Mouse (Mus musculus) midbrain, embryonic 14.5 days (tissue): ENCODE data around the gene Abhd13. TPM values are rescaled to one million over a fixed set of nuclear protein-coding genes. Genes with fewer than 3 reads are reported as not detected.
A peak's percentile ranks its signal among the peaks of the same experiment; 100 is the strongest.

Source experiments
- ATAC-seq: fragments of 200-750 bp; cut with Nextera tagmentation; 2 replicates; pipeline ENCODE4 v1.8.0; 2017; ENCODE audit warnings: moderate number of reproducible peaks, moderate library complexity; ENCODE audit not compliant: low FRiP score, low TSS enrichment
- DNase-seq: peaks from one replicate; pipeline ENCODE4 v3.0.0-alpha.2; 2015
- H3K27ac ChIP-seq: fragments of 300-500 bp; sonication (generic); replicated peaks from 2 replicates; pipeline ENCODE4 v1.5.1; 2014; ENCODE audit warnings: mild to moderate bottlenecking, low read depth, low read length, moderate library complexity
- H3K27me3 ChIP-seq: fragments of 300-500 bp; sonication (generic); 2 replicates; pipeline ENCODE4 v1.6.1; 2014; ENCODE audit warnings: low read length, control low read depth, mixed read lengths; ENCODE audit not compliant: control insufficient read depth, insufficient read depth
- H3K36me3 ChIP-seq: fragments of 300-500 bp; sonication (generic); 2 replicates; pipeline ENCODE4 v1.6.1; 2014; ENCODE audit warnings: low read length, control low read depth; ENCODE audit not compliant: control insufficient read depth, insufficient read depth
- H3K4me1 ChIP-seq: fragments of 300-500 bp; sonication (generic); 2 replicates; pipeline ENCODE4 v1.6.1; 2014; ENCODE audit warnings: mild to moderate bottlenecking, antibody characterized with exemption, low read length, control low read depth; ENCODE audit not compliant: control insufficient read depth, insufficient read depth
- H3K4me2 ChIP-seq: fragments of 300-500 bp; sonication (generic); 2 replicates; pipeline ENCODE4 v1.6.1; 2014; ENCODE audit warnings: mild to moderate bottlenecking, low read length, moderate library complexity
- H3K4me3 ChIP-seq: fragments of 300-500 bp; sonication (generic); replicated peaks from 2 replicates; pipeline ENCODE4 v1.5.1; 2014; ENCODE audit warnings: low read depth, low read length
- H3K9ac ChIP-seq: fragments of 300-500 bp; sonication (generic); replicated peaks from 2 replicates; pipeline ENCODE4 v1.6.1; 2014; ENCODE audit warnings: mild to moderate bottlenecking, low read length, moderate library complexity
- H3K9me3 ChIP-seq: fragments of 300-500 bp; sonication (generic); 2 replicates; pipeline ENCODE4 v1.6.1; 2016; ENCODE audit warnings: low read length, control low read depth, mixed read lengths; ENCODE audit not compliant: control insufficient read depth
- WGBS: fragments of 180-500 bp; shearing (Covaris S2); extraction: QIAGEN DNeasy Blood & Tissue Kit; methylation state at CpG from one replicate; pipeline ENCODE4 v1.1.7; 2014; 5-methylcytosine and 5-hydroxymethylcytosine counted together
- polyA plus RNA-seq: library from polyadenylated mRNA; unstranded; fragments of >200 nt; fragmentation: Nextera tagmentation; extraction: Ambion mirVana; gene quantifications from 2 replicates; pipeline ENCODE4 v1.2.1, GENCODE M21; 2014

Gene Abhd13
- polyA plus RNA-seq, 1 experiment from 2014 or later, result 20.0 TPM

DNA sequence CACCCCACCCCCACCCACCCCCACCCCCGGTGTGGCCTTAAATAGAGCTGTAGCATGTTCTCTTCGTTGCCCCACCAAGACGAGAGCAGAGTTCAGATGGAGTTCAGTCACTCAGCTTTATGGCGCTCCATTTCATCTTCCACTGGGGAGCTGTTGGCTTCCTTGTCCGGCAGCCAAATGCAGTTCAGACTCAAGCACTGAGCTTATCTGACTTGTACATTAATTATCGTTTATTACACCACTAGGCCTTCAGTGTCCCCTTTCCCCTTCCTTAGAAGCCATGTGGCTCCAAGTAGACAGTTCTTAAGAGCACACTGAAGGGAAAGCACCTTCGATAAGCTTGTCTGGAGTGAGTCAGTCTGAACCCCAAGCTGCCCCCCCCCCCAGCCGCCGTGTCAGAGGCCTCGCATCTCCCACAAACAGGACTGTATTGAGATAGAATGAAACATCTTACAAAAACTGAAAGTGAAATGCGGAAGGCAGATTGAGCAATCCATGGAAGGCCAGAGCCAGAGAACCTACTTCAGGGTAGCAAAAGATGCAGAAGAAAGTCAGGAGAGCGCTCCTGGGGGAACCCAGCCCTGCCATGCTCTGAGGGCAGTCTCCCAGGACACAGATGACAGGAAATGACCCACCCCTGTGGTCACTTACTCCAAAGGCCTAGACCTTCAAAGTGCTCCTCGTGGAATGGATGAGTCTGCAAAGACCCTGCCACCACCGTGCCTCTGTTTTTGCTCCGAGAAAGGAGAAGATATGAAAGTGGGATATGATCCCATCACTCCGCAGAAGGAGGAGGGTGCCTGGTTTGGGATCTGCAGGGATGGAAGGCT, 28.9 kb downstream of the Abhd13 start, which contains the start of gene Tnfsf13b:
Gene Tnfsf13b (plus strand): TSS at position 312 of the 830 bp plus-strand sequence.
- WGBS, result 76% methylated on average over 16 of the region's 16 CpGs
- no peaks in the 10 kb centered on the region for H3K36me3 ChIP-seq
- peaks cover 12% of the 10 kb centered on the region; the same call in 1 of the 2 replicates for H3K4me1 ChIP-seq
- H3K4me2 ChIP-seq, result peak within 1 kb of the TSS; percentile 56
- H3K4me3 ChIP-seq, result peak within 1 kb of the TSS; percentile 38
- no peaks in the 10 kb centered on the region for H3K9me3 ChIP-seq
- H3K27ac ChIP-seq, result no peak within 1 kb of the TSS
- peak within 1 kb of the TSS; percentile 56 for H3K9ac ChIP-seq
- ATAC-seq, result no peak
- peaks cover 9% of the 10 kb centered on the region; the same call in 1 of the 2 replicates for H3K27me3 ChIP-seq
- no peak for DNase-seq

DNA sequence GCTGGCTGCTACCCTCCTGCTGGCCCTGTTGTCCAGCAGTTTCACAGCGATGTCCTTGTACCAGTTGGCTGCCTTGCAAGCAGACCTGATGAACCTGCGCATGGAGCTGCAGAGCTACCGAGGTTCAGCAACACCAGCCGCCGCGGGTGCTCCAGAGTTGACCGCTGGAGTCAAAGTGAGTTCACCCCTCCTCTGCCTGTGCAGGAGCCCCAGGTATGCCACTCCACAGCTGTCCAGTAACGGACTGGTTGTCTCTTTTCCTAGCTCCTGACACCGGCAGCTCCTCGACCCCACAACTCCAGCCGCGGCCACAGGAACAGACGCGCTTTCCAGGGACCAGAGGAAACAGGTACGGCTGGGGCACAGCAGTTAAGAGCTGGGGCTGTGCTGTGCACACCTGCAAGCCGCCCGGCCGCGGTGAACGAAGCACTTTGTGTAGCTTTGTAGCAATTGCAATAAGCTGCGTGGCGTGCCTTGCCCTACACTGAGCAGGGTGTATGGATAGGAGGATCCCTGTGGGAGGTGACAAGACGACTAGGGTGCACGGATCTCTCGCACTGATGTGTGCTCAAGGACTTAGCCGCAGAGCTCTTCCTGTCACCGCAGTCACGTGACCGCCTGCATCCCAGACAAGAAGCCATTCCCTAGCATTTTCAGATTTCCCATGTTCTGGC, 29.6 kb downstream of the Abhd13 start:
- H3K4me1 ChIP-seq, result peaks cover 12% of the 10 kb centered on the region; the same call in 1 of the 2 replicates
- 5% methylated on average over 29 of the region's 29 CpGs for WGBS

DNA sequence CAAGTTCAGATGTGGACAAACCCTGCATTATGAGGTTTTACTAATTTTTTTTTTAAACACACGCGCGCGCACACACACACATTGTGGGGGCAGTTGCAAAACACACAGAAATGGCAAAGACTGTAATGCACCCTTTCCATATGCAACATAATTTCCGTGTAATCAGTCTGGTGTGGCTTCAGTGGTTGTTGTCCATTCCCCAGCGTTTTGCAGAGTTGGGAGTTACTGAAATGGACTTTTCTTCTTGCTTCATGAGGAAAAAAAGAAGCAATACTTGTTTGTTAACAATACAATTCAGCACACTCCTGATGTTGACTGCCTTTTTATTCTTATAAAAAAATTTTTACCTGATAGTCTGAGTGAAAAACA, 30.1 kb downstream of the Abhd13 start:
- no peaks in the 10 kb centered on the region for H3K36me3 ChIP-seq
- H3K9ac ChIP-seq, result peak overlapping the region; percentile 56
- peak overlapping the region; percentile 38 for H3K4me3 ChIP-seq
- peaks cover 12% of the 10 kb centered on the region; the same call in 1 of the 2 replicates for H3K4me1 ChIP-seq
- DNase-seq, result no peak
- WGBS, result 33% methylated on average over 6 of the region's 6 CpGs
- peak overlapping the region; percentile 56 for H3K4me2 ChIP-seq
- no peak for ATAC-seq
- no peak overlapping the region for H3K27ac ChIP-seq
- peaks cover 9% of the 10 kb centered on the region; the same call in 1 of the 2 replicates for H3K27me3 ChIP-seq
- H3K9me3 ChIP-seq, result no peaks in the 10 kb centered on the region

More for the DNA sequence above, 29.6 kb downstream of the Abhd13 start:
- H3K9me3 ChIP-seq, result no peaks in the 10 kb centered on the region
- DNase-seq, result peak; percentile 79
- peak overlapping the region; percentile 38 for H3K4me3 ChIP-seq
- H3K27ac ChIP-seq, result no peak overlapping the region
- peak overlapping the region; percentile 56 for H3K9ac ChIP-seq
- H3K4me2 ChIP-seq, result peak overlapping the region; percentile 56
- ATAC-seq, result peak; percentile 57; the same call in 1 of the 2 replicates
- H3K36me3 ChIP-seq, result no peaks in the 10 kb centered on the region
- peaks cover 9% of the 10 kb centered on the region; the same call in 1 of the 2 replicates for H3K27me3 ChIP-seq

DNA sequence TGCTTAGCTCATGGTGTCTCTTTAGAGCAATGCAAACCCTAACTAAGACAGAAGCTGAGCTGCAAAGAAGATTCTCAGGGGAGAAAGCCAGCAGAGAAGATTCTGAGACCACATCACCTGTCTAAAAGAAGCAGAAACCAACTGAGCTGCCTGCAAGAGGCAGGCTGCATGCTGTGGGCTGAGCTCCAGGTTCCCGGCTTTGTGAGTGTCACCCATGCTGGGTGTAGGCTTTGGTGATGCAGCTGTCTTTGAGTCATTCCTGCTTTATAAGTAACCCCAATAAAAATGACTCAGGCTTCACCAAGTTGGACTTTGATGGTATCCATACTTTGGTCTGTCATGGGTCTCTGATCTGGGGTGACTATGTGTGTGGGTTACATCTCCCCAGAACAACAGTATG, 38.7 kb downstream of the Abhd13 start:
- Histone ChIP-seq H3K27ac (no peak overlapping the region), H3K36me3 (no peaks in the 10 kb centered on the region), H3K4me2 (no peak overlapping the region), H3K9me3 (no peaks in the 10 kb centered on the region), H3K4me1 (no peaks in the 10 kb centered on the region), H3K9ac (no peak overlapping the region), H3K4me3 (no peak overlapping the region), H3K27me3 (no peaks in the 10 kb centered on the region)
- ATAC-seq (no peak), DNase-seq (no peak)
- WGBS, result 76% methylated on average over 1 of the region's 1 CpGs

DNA sequence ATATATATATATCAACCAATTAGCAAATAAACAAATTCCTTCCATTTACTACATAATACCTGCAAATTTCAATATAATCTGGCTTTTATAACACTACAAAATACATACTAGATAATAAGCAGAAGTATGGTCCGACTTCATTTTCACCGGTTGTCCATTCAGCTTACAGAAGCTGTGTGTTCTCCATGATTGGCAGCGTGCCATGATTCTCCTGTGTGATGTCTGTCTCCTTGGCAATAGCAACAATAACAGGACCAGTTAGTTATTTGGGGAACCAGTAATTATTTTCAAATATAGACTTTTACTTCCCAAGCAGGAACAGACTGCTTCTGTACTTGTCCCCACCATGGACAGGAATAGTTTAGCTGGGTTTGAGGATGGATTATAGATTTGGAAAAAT, 39.7 kb downstream of the Abhd13 start:
- no peak overlapping the region for H3K9ac ChIP-seq
- ATAC-seq (no peak), DNase-seq (peak; percentile 76)
- no peak overlapping the region for H3K27ac ChIP-seq
- no peaks in the 10 kb centered on the region for H3K9me3 ChIP-seq
- H3K27me3 ChIP-seq, result no peaks in the 10 kb centered on the region
- 48% methylated on average over 3 of the region's 3 CpGs for WGBS
- no peaks in the 10 kb centered on the region for H3K4me1 ChIP-seq
- H3K4me3 ChIP-seq, result no peak overlapping the region
- H3K4me2 ChIP-seq, result no peak overlapping the region
- H3K36me3 ChIP-seq, result no peaks in the 10 kb centered on the region

DNA sequence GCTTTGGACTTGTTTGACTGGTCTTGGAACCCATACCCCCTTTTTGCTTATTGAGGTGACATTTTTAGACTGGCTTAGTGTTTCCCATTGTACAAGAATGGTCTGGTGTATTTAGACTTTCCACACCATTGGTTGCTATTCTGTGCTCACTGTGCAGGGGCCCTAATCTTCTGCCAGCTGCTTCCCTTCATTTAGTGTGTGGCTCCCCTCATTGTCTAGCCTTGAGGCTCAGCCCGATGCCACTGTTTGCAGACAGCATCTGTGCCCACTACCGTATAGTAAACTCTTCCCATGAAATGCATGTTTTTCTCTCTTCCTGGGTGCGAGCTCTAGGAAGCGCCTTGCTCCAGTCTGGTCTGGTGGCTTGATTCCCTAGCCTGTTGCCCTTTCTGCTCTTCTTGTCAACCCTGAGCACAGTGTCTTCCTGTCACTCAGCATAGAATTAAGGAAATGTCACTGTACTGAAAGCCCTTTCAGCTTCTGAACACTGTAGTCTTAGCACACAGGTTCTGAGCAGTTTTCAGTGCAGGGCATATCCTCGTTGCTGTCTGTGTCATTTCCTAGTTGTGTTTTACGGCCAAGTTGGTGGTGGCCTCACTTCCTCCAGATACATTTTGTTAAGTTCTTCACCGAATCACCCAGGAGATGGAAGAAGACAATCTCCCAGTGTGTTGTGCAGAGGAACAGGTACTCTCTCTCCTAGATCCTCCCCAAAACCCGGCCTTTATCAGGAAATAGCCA, 53.0 kb downstream of the Abhd13 start:
- H3K36me3 ChIP-seq, result no peaks in the 10 kb centered on the region
- H3K4me3 ChIP-seq, result no peak overlapping the region
- H3K4me2 ChIP-seq, result no peak overlapping the region
- 0 out of 2 replicates have a peak overlapping the region, but pooled peaks have one; percentile 20 for H3K27ac ChIP-seq
- ATAC-seq, result no peak
- no peak overlapping the region for H3K9ac ChIP-seq
- no peaks in the 10 kb centered on the region for H3K27me3 ChIP-seq
- WGBS, result 68% methylated on average over 8 of the region's 8 CpGs
- no peak for DNase-seq
- no peaks in the 10 kb centered on the region for H3K4me1 ChIP-seq
- H3K9me3 ChIP-seq, result no peaks in the 10 kb centered on the region

DNA sequence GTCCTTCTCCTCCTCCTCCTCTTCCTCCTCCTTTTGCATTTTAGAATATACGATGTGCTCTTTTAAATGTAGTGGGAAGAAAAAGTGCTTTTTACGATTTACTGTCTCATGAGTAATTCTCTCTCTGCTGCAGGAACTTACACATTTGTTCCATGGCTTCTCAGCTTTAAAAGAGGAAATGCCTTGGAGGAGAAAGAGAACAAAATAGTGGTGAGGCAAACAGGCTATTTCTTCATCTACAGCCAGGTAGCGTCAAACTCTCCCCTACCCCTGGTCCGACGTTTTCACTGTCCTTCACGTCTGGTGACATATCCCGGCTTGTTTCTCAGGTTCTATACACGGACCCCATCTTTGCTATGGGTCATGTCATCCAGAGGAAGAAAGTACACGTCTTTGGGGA, 53.7 kb downstream of the Abhd13 start:
- Histone ChIP-seq H3K4me2 (no peak overlapping the region), H3K4me3 (no peak overlapping the region), H3K27ac (no peak overlapping the region), H3K9ac (no peak overlapping the region), H3K27me3 (no peaks in the 10 kb centered on the region), H3K36me3 (no peaks in the 10 kb centered on the region), H3K9me3 (no peaks in the 10 kb centered on the region), H3K4me1 (no peaks in the 10 kb centered on the region)
- WGBS, result 88% methylated on average over 9 of the region's 9 CpGs
- ATAC-seq (no peak), DNase-seq (no peak)

DNA sequence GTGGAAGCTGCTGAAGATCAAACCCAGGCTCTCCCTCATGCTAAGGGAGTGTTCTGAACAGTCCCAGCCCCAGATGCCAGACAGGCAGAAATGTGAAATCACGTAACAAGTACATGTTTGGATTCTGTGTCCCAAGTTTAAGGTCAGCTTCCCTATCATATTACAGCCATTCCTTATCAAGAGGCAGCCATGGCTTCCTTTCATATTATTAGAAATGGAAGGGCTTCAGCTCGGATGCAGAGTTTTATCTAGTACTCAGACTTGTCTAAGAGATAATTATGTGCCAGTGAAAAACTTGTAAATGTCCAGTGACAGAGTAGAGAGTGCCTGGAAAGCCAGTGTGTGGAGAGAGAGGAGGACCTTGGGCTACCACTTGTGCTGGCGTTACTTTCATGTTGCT, 63.4 kb downstream of the Abhd13 start:
- Histone ChIP-seq H3K27ac (no peak overlapping the region), H3K36me3 (no peaks in the 10 kb centered on the region), H3K9me3 (no peaks in the 10 kb centered on the region), H3K4me3 (no peak overlapping the region), H3K4me1 (no peaks in the 10 kb centered on the region), H3K27me3 (no peaks in the 10 kb centered on the region), H3K4me2 (no peak overlapping the region), H3K9ac (no peak overlapping the region)
- ATAC-seq (no peak), DNase-seq (no peak)
- WGBS, result 75% methylated on average over 3 of the region's 3 CpGs
